Mouse (Mus musculus) c-Kit-negative CD71-positive TER-119-positive erythroid progenitor cells, embryonic 14.5 days (primary cell): ENCODE results near the gene Epb41.
A peak's percentile ranks its signal among the peaks of the same experiment; 100 is the strongest.

Experiments used
- DNase-seq: peaks from one replicate; pipeline ENCODE4 v3.0.0-alpha.2; 2013; ENCODE audit warnings: low read depth, low spot score

The Epb41 gene

DNA sequence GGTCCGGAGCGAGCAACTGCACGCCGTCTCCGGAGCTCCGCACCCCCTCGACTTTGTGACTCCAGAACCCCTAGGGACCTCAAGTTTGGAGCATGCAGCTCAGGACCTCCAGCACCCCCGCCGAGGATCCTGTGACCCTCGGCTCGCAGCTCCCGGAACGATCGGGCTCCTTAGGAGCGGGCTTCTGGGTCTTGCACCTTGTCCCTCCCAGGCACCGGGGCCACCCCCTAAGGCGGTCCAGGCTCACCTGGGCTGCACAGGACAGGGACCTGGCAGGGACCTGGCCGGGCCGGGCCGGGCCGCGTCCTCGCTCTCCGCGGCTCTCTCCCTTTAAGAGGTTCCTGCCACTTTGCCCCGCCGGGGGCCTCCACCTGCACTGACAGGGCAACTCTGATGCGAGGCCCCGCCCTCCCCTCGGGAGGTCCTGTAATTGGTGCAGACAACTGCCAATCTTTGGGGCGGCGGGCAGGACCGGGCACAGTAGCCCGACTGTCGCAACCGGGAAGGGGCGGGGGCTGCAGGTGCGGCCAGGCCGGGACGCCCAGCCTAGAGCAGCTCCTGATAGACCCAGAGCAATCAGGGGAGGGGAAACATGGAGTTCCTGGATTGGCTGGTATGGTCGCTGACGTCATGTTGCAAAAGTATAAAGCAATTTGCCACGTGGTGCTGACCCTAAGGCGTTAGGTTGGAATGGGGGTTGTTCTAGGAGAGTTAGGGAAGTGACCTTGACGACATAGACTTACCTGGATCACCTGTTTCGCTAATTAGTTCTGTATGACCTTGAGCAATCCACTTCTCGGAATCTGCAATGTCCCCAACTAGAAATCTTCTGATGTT lies at the start of gene Epb41:
Epb41 (minus strand) TSS at position 389 of the 837 bp plus-strand sequence.
- DNase-seq: peak; percentile 99

DNA sequence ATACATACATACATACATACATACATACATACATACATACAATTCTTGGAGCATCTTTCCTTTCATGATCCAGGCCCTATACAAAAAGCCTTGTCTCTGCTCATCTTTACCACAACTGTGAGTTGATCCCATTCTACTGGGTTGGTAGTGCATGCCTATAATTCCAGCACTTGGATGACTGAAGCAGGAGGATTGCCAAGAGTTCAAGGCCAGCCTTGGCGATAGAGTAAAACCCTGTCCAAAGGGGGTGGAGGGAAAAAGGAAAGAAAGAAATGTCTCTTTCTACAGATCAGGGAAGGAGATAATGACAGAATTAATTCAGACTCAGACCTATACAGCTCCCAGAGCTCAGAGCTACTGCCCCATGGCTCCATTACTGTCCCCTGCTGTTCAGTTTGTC lies 48.0 kb upstream of the Epb41 start:
- DNase-seq: no peak

- no peak for DNase-seq
Observed at GRCm38 (mm10) chr4:132121674-132122073, 46.6 kb upstream of the Epb41 start.

DNA sequence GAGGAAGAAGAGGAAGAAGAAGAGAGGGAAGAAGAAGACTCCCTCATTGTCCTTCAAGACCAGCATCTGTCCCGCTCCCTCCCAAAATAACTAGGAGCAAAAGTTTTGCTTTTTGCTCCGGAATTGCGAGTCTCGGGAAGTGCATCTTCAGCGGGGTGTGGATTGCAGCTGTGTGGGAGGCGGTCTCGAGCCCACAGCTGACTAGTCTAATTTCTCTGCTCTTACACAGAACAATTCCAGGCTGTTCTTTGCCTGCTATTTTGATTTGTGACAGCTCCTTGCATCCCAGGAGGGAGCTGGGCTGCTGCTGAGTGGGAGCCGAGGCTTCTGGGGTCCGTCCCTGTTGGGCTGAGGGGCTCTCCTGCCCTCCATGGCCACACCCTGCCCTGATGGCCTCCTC lies 44.4 kb upstream of the Epb41 start:
- no peak for DNase-seq

- DNase-seq: no peak
Observed at GRCm38 (mm10) chr4:132116315-132116714, 41.2 kb upstream of the Epb41 start.

DNA sequence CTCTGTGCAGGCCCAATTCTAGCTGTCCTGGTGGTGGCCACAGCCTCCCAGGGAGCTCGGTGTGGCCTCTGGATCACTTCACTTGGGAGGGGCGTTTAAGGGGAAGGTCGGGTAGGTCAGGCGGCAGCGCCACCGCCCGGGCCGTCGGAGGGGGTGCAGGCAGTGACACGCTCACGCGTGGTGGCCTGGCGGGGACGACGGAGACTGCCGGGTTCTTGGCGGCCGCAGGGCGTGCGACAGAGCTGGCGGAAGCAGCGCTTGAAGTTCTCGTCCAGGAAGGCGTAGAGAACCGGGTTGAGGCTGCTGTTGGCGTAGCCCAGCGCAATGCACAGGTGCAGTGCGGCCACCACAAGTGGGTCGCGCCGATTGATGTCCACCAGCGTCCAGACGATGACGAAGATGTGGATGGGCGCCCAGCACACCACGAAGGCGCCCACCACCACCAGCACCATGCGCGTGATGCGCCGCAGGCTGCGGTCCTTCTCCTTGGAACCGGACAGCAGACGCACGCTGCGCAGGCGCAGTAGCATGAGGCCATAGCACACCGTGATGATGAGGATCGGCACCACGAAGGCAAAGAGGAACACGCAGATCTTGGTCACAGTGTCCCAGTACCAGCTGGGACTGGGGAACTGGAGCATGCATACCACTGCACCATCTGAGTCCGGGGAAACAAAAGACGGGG lies 38.4 kb upstream of the Epb41 start:
- DNase-seq: no peak

- DNase-seq: no peak
Observed at GRCm38 (mm10) chr4:132111227-132111626, 36.1 kb upstream of the Epb41 start.

- DNase-seq: no peak
Observed at GRCm38 (mm10) chr4:132108221-132108620, 33.1 kb upstream of the Epb41 start.

- DNase-seq: no peak
Observed at GRCm38 (mm10) chr4:132101152-132101551, 26.0 kb upstream of the Epb41 start.

- DNase-seq: no peak
Observed at GRCm38 (mm10) chr4:132099548-132099947, 24.4 kb upstream of the Epb41 start.

GRCm38 (mm10) chr4:132095043-132095442 lies 19.9 kb upstream of the Epb41 start:
- no peak for DNase-seq

DNA sequence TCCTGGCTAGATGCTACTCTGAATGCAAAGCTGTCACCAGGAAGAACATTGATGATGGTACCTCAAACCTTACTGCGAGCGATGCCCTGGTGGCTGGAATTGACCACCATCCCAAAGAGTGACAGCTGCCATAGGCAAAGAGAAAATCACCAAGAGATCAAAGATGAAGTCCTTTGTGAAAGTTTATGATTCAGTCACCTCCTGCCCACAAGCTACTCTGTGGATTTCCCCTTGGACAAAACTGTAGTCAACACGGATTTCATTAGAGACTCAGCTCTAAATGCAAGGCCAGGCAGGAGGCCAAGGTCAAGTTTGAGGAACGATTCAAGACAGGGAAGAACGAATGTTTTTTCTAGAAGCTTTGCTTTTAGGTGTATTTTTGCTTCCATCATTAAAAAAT lies 18.8 kb upstream of the Epb41 start:
- DNase-seq: no peak

- DNase-seq: no peak
Observed at GRCm38 (mm10) chr4:132093136-132093535, 18.0 kb upstream of the Epb41 start.

GRCm38 (mm10) chr4:132088921-132089320 lies 13.8 kb upstream of the Epb41 start:
- no peak for DNase-seq

- no peak for DNase-seq
Observed at GRCm38 (mm10) chr4:132085114-132085513, 10.0 kb upstream of the Epb41 start.

DNA sequence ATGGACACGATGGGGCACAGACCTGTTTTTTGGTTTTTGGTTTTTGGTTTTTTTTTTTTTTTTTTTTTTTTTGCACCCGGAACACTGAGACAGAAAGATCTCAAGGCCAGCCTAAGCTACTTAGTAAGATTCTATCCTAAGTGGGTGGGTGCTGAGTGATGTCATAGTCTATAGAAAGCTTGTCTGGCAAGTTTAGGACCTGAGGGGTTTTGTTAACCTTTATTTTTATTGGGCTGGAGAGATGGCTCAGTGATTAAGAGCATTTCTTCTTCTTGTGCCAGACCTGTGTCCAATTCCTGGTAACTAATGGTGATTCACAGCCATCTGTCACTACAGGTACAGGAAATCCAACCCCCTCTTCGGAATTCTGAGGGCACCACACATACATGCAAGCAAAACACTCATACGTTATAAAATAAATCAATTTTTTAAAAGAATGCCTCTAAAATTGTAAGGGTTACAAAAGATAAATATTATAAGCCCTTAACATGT lies 5.4 kb upstream of the Epb41 start:
- no peak for DNase-seq

GRCm38 (mm10) chr4:132079555-132080275 lies 4.6 kb upstream of the Epb41 start:
- peak; percentile 73 for DNase-seq

GRCm38 (mm10) chr4:132078296-132078714 lies 3.2 kb upstream of the Epb41 start:
- DNase-seq: no peak

DNA sequence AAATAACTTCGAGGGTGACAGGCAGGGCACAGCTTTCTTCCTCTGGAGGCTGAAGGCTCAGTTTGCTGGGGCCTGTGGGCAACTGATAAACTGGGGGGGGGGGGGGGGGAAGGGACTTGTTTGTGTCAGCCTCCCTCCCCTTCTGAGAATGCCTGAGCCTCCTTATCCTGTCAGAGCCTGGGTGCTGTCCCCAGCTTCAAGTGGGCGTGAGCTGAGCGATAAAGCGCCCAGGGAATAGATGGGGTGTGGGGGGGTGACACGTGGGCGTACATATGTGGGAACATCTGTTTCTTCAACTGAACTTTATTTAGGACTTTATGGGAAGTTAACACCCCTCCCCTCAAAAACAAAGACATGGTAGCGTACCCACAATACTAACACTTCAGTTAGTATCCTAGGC lies 2.3 kb upstream of the Epb41 start:
- DNase-seq: peak; percentile 90

GRCm38 (mm10) chr4:132076480-132077405 lies 1.6 kb upstream of the Epb41 start:
- DNase-seq: peak; percentile 96

- DNase-seq: no peak
Observed at GRCm38 (mm10) chr4:132075796-132076195, 675 bp upstream of the Epb41 start.
